Mouse (Mus musculus) G1E (cell line): ENCODE measurements around the gene B3gnt3.

Source experiments
- CTCF ChIP-seq: IDR thresholded peaks from 2 replicates; pipeline ENCODE4 v1.5.1; 2012; ENCODE audit warnings: low read depth, low read length, inconsistent platforms, mixed read lengths
- GATA1 ChIP-seq: IDR thresholded peaks from 2 replicates; pipeline ENCODE4 v1.6.1; 2012; ENCODE audit warnings: borderline replicate concordance, low read length, inconsistent platforms, mixed read lengths
- GATA2 ChIP-seq: IDR thresholded peaks from 2 replicates; pipeline ENCODE4 v1.6.1; 2012; ENCODE audit warnings: low read depth, low read length, inconsistent platforms, borderline replicate concordance
- POLR2AphosphoS5 ChIP-seq: IDR thresholded peaks from 2 replicates; pipeline ENCODE4 v1.6.1; 2012; ENCODE audit warnings: low read depth, low read length, inconsistent platforms; ENCODE audit not compliant: insufficient replicate concordance
- TAL1 ChIP-seq: conservative IDR thresholded peaks from 2 replicates; pipeline ENCODE4 v1.6.1; 2012; ENCODE audit warnings: low read depth, low read length, inconsistent platforms, mixed read lengths

DNA sequence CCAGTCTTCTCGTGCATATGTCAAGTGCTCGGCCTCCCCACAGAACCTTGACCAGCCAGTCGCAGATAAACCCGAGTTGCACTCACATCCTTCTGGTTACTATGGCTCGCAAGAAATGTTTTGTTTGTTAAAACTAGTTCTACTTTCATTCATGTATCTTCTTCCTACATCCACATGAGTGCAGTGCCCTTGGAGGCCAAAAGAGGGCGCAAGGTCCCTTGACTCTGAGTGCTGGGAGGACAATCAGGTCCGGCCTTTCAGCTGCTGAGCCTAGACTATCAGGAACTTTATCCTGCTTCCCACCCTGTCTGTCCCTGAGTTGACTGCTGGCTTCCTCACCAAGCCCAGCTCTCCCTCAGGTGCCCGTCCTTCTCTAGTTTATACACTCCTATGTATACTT is 6.3 kb upstream of the B3gnt3 start:
- TF ChIP-seq CTCF (peak; percentile 66), GATA1 (no peak), POLR2AphosphoS5 (no peak), TAL1 (no peak), GATA2 (no peak)
